Mouse (Mus musculus): ENCODE measurements around the gene Cfap43.

GRCm38 (mm10) chr19:47695725-47696124, 223.4 kb downstream of the Cfap43 start:
- TF ChIP-seq CTCF (conservative IDR thresholded peaks at IDR 0.05; ENCODE audit: low read length): no peak
- no peak for TF ChIP-seq NANOG (IDR thresholded peaks at IDR 0.05; ENCODE audit: borderline replicate concordance, low read length)
- TF ChIP-seq POU5F1 (IDR thresholded peaks at IDR 0.05; ENCODE audit: borderline replicate concordance, low read length): no peak

Measured in E14TG2a.4 (cell line).